24 mouse cellular contexts compared by ENCODE assay signal in the genomic region with DNA sequence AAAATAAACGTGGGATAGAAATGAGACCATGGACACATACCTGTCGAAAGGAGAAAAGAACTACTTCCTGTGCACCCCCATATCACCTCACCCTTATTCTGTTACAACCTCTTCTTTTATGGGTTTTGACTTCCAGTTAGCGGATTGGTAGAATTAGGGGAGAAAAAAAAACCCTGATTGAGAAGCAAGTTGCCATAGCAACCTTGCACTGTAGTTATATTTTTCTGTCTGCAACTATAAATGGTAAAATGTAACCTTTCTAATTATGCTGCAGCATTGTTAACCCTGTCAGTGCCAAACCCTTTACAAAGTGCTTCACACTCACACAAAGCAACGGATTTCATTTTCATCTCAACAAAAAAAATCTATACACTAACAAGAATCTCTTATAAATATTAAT. TPM values are rescaled to one million over a fixed set of nuclear protein-coding genes. Genes with fewer than 3 reads are reported as not detected.
A peak's percentile ranks its signal among the peaks of the same experiment; 100 is the strongest.
DNase-seq lines count a peak whose midpoint lies in the region; ATAC-seq and TF ChIP-seq lines count a peak whose summit lies in the region.
"Had no signal": no experiment of that assay in that cellular context is flagged by ENCODE, and none has a peak within 500 bp of the region (broad histone marks: within the 10 kb centered on the region; RNA-seq: fewer than 3 reads in every experiment).

No protein-coding gene starts in this region.

- H3K9ac ChIP-seq in limb, embryonic 14.5 days (ENCODE audit: low read depth, low read length, severe bottlenecking), result no peak overlapping the region
- H3K9ac ChIP-seq in forebrain, postnatal 0 days, result no peak overlapping the region
- H3K9ac ChIP-seq: heart, embryonic 13.5 days; limb, embryonic 13.5 days; liver, embryonic 14.5 days; lung, embryonic 15.5 days; midbrain, embryonic 12.5 days had no signal

- no peaks in the 10 kb centered on the region for H3K27me3 ChIP-seq in limb, embryonic 14.5 days (ENCODE audit: control insufficient read depth, insufficient read depth, low read length)
- no peaks in the 10 kb centered on the region for H3K27me3 ChIP-seq in limb, embryonic 10.5 days (ENCODE audit: low read depth, poor library complexity, severe bottlenecking)
- H3K27me3 ChIP-seq in forebrain, postnatal 0 days (ENCODE audit: insufficient read depth, low read length), result no peaks in the 10 kb centered on the region
- H3K27me3 ChIP-seq: heart, embryonic 13.5 days; limb, embryonic 13.5 days; lung, embryonic 15.5 days; midbrain, embryonic 12.5 days had no signal

- H3K4me2 ChIP-seq in limb, embryonic 14.5 days (replicated peaks; ENCODE audit: low read depth, low read length, severe bottlenecking), result no peak overlapping the region
- 0 out of 2 replicates have a peak overlapping the region, but pooled peaks have one; percentile 8 for H3K4me2 ChIP-seq in forebrain, postnatal 0 days (ENCODE audit: low read depth)
- H3K4me2 ChIP-seq: heart, embryonic 13.5 days; limb, embryonic 13.5 days; lung, embryonic 15.5 days; midbrain, embryonic 12.5 days had no signal

- ATAC-seq in limb, embryonic 14.5 days (ENCODE audit: low FRiP score, low read depth), result no peak
- peak; percentile 73 for ATAC-seq in forebrain, postnatal 0 days

- WGBS in limb, embryonic 14.5 days, result 60% methylated on average over 4 of the region's 4 CpGs
- WGBS in limb, embryonic 10.5 days, result 85% methylated on average over 4 of the region's 4 CpGs
- 31% methylated on average over 4 of the region's 4 CpGs for WGBS in forebrain, postnatal 0 days

- H3K4me1 ChIP-seq in limb, embryonic 14.5 days (ENCODE audit: control insufficient read depth, insufficient read depth, low read length), result no peaks in the 10 kb centered on the region
- no peaks in the 10 kb centered on the region for H3K4me1 ChIP-seq in limb, embryonic 10.5 days
- H3K4me1 ChIP-seq in forebrain, postnatal 0 days (ENCODE audit: insufficient read depth), result peaks cover 17% of the 10 kb centered on the region; the same call in 1 of the 2 replicates
- H3K4me1 ChIP-seq: heart, embryonic 13.5 days; lung, embryonic 15.5 days had no signal

- peak; percentile 29 for DNase-seq in layer of hippocampus, adult 11-12 months (ENCODE audit: low spot score)
- no peak for DNase-seq in layer of hippocampus, adult 8-10 months (ENCODE audit: low spot score in 2 of 2)
- DNase-seq in limb, embryonic 14.5 days (ENCODE audit: low spot score), result peak; percentile 26
- no peak for DNase-seq in limb, embryonic 10.5 days (ENCODE audit: low spot score)
- peak; percentile 76 for DNase-seq in brain, embryonic 18.5 days (ENCODE audit: low read depth, low spot score)
- peak; percentile 77 for DNase-seq in forebrain, postnatal 0 days
- DNase-seq in right cerebral cortex, adult 18-20 months, result no peak
- DNase-seq: adrenal gland, postnatal 36 days; cerebellum, adult 8-10 months; gastrocnemius, postnatal 14 days; heart, adult 18-20 months; heart, postnatal 36 days; kidney, adult 11 months; lung, postnatal 4 days; retina, postnatal 1 day; thymus, postnatal 14 days had no signal

- no peaks in the 10 kb centered on the region for H3K36me3 ChIP-seq in limb, embryonic 14.5 days (ENCODE audit: control insufficient read depth, insufficient read depth, low read length)
- H3K36me3 ChIP-seq in limb, embryonic 10.5 days, result no peaks in the 10 kb centered on the region
- H3K36me3 ChIP-seq in forebrain, postnatal 0 days (ENCODE audit: insufficient read depth), result no peaks in the 10 kb centered on the region
- H3K36me3 ChIP-seq: embryonic facial prominence, embryonic 10.5 days; heart, embryonic 13.5 days; limb, embryonic 13.5 days; lung, embryonic 15.5 days; midbrain, embryonic 12.5 days had no signal

- TF ChIP-seq CTCF in forebrain, postnatal 0 days (IDR thresholded peaks at IDR 0.05; ENCODE audit: low read depth), result no peak

- TF ChIP-seq POLR2A in limb, embryonic 14.5 days (IDR thresholded peaks at IDR 0.05; ENCODE audit: borderline replicate concordance, extremely low read depth, insufficient read depth, insufficient read length), result no peak

- no peak overlapping the region for H3K4me3 ChIP-seq in limb, embryonic 14.5 days (replicated peaks; ENCODE audit: low read length)
- no peak overlapping the region for H3K4me3 ChIP-seq in limb, embryonic 10.5 days
- no peak overlapping the region for H3K4me3 ChIP-seq in forebrain, postnatal 0 days (ENCODE audit: low read depth, low read length)
- H3K4me3 ChIP-seq: embryonic facial prominence, embryonic 10.5 days; heart, embryonic 13.5 days; limb, embryonic 13.5 days; lung, embryonic 15.5 days; midbrain, embryonic 12.5 days had no signal

- no peak overlapping the region for H3K27ac ChIP-seq in limb, embryonic 14.5 days (replicated peaks; ENCODE audit: low read depth, low read length)
- no peak overlapping the region for H3K27ac ChIP-seq in limb, embryonic 10.5 days
- peak overlapping the region; percentile 78 for H3K27ac ChIP-seq in forebrain, postnatal 0 days (ENCODE audit: low read depth, low read length)
- H3K27ac ChIP-seq: embryonic facial prominence, embryonic 10.5 days; heart, embryonic 13.5 days; limb, embryonic 13.5 days; liver, embryonic 14.5 days; lung, embryonic 15.5 days; midbrain, embryonic 12.5 days had no signal

- no peaks in the 10 kb centered on the region for H3K9me3 ChIP-seq in limb, embryonic 14.5 days (ENCODE audit: control insufficient read depth, low read length)
- H3K9me3 ChIP-seq in limb, embryonic 10.5 days (replicated peaks), result no peaks in the 10 kb centered on the region
- no peaks in the 10 kb centered on the region for H3K9me3 ChIP-seq in forebrain, postnatal 0 days (ENCODE audit: low read length)
- H3K9me3 ChIP-seq: embryonic facial prominence, embryonic 10.5 days; heart, embryonic 13.5 days; limb, embryonic 13.5 days; lung, embryonic 15.5 days; midbrain, embryonic 12.5 days had no signal

RNA-seq across cellular contexts. Expression of gene Scel, which starts 39.2 kb away (rescaled TPM):
- total RNA-seq in layer of hippocampus, adult 8-10 months (2022), result 1 to 10 TPM; 1.0 to 1.6 (median 1.2) TPM
- 2.2 and 5.6 TPM in 2 replicates for polyA plus RNA-seq in limb, embryonic 14.5 days (2012; rRNA removed)
- 10.1 and 14.3 TPM in 2 replicates for polyA plus RNA-seq in limb, embryonic 14.5 days (2014; fragmentation: Nextera tagmentation; extraction: Ambion mirVana)
- 0.09 TPM in 1 of 2 replicates, not detected in the other for polyA plus RNA-seq in limb, embryonic 10.5 days (2016; fragmentation: Nextera tagmentation; extraction: Ambion mirVana)
- total RNA-seq in forebrain, postnatal 0 days (2014; rRNA removed), result 0.29 and 1.1 TPM in 2 replicates
- polyA plus RNA-seq in forebrain, postnatal 0 days (2015; fragmentation: Nextera tagmentation; extraction: Ambion mirVana), result 0.19 and 0.30 TPM in 2 replicates
- polyA plus RNA-seq: C2C12; testis, adult 2 months had no signal

Comparison
In these comparisons a context has a peak if more than half of its experiments do, and no peak if none do; other contexts are left out.
1. DNase-seq: peak in layer of hippocampus, adult 11-12 months (single experiment), limb, embryonic 14.5 days (single experiment), brain, embryonic 18.5 days (single experiment) and forebrain, postnatal 0 days (single experiment); none in layer of hippocampus, adult 8-10 months (0 of 2), limb, embryonic 10.5 days (single experiment) and right cerebral cortex, adult 18-20 months (single experiment).